Mouse (Mus musculus) midbrain, embryonic 15.5 days (tissue): ENCODE data around the gene Mefv. TPM values are rescaled to one million over a fixed set of nuclear protein-coding genes. Genes with fewer than 3 reads are reported as not detected.
"Not testable (repeated sequence)": the region's sequence is repeated elsewhere in the genome, so short reads cannot be mapped to it uniquely, and the experiment has no call there.

Source experiments
- ATAC-seq: fragments of 200-750 bp; cut with Nextera tagmentation; replicated peaks from 2 replicates; pipeline ENCODE4 v1.8.0; 2017; ENCODE audit warnings: moderate TSS enrichment
- H3K27ac ChIP-seq: fragments of 300-500 bp; sonication (generic); 2 replicates; pipeline ENCODE4 v1.5.1; 2015; ENCODE audit warnings: mild to moderate bottlenecking, inconsistent platforms
- H3K27me3 ChIP-seq: fragments of 300-500 bp; sonication (generic); replicated peaks from 2 replicates; pipeline ENCODE4 v1.6.1; 2015; ENCODE audit warnings: inconsistent platforms
- H3K36me3 ChIP-seq: fragments of 300-500 bp; sonication (generic); replicated peaks from 2 replicates; pipeline ENCODE4 v1.6.1; 2015; ENCODE audit warnings: inconsistent platforms
- H3K4me1 ChIP-seq: fragments of 300-500 bp; sonication (generic); 2 replicates; pipeline ENCODE4 v1.6.1; 2015; ENCODE audit warnings: inconsistent platforms
- H3K4me2 ChIP-seq: fragments of 300-500 bp; sonication (generic); 2 replicates; pipeline ENCODE4 v1.6.1; 2015; ENCODE audit warnings: inconsistent platforms, mild to moderate bottlenecking, moderate library complexity
- H3K4me3 ChIP-seq: fragments of 300-500 bp; sonication (generic); 2 replicates; pipeline ENCODE4 v1.5.1; 2015; ENCODE audit warnings: mild to moderate bottlenecking, inconsistent platforms
- H3K9ac ChIP-seq: fragments of 300-500 bp; sonication (generic); 2 replicates; pipeline ENCODE4 v1.6.1; 2015; ENCODE audit warnings: mild to moderate bottlenecking, inconsistent platforms
- H3K9me3 ChIP-seq: fragments of 300-500 bp; sonication (generic); 2 replicates; pipeline ENCODE4 v1.6.1; 2016; ENCODE audit warnings: inconsistent platforms
- WGBS: fragments of 180-500 bp; shearing (Covaris S2); methylation state at CpG from one replicate; pipeline ENCODE4 v1.1.7; 2015; ENCODE audit warnings: mixed read lengths; 5-methylcytosine and 5-hydroxymethylcytosine counted together
- polyA plus RNA-seq: library from polyadenylated mRNA; unstranded; fragments of >200 nt; fragmentation: Nextera tagmentation; extraction: Ambion mirVana; gene quantifications from 2 replicates; pipeline ENCODE4 v1.2.1, GENCODE M21; 2015

The Mefv gene
- polyA plus RNA-seq, 1 experiment from 2014 or later, result not detected

DNA sequence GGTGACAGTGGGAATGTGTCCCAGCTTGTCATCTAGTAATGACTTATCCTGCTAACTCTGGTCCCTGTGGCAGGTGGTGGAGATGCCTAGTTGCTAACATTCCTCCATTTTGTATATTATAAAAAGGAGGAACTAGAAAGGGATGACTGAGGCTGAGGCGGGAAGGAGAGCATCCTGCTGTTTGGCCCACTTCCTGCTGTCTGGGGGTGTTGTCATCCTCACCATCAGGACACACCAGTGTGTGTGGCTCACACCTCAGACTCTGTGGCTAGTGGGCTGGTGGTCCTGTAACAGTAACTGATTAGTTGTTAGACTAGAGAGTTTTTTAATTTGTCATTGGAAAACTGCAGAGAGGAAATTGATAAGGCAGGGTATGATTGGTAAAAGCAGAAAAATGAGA lies 17.0 kb downstream of the Mefv start:
- 83% methylated on average over 1 of the region's 1 CpGs for whole genome bisulfite sequencing
- Histone ChIP-seq H3K4me3 (no peak overlapping the region), H3K27me3 (no peaks in the 10 kb centered on the region), H3K4me1 (no peaks in the 10 kb centered on the region), H3K9me3 (no peaks in the 10 kb centered on the region), H3K9ac (no peak overlapping the region), H3K36me3 (no peaks in the 10 kb centered on the region), H3K4me2 (no peak overlapping the region), H3K27ac (no peak overlapping the region)
- ATAC-seq, result no peak

DNA sequence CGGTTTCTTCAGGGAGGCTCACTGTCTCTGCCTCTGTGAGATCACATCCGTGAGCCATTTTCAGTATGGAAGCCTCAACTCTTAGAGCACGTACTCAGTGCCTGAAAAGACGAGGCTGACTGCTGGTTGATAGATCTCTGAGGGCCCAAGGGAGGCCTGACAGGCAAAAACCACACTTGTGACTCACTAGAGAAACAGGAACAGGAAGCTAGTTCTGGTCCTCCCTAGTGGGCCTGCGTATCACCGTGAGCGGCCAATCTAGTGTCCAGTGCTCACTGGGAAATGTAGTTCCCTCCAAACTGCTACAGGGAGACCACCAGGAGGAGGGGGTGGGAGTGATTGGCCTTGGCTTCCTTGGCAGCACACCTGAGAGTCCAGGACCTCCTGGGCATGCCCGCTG lies 18.6 kb downstream of the Mefv start:
- Histone ChIP-seq H3K4me1 (no peaks in the 10 kb centered on the region), H3K4me3 (no peak overlapping the region), H3K9ac (no peak overlapping the region), H3K9me3 (no peaks in the 10 kb centered on the region), H3K27me3 (no peaks in the 10 kb centered on the region), H3K36me3 (no peaks in the 10 kb centered on the region), H3K27ac (no peak overlapping the region), H3K4me2 (no peak overlapping the region)
- 86% methylated on average over 8 of the region's 8 CpGs for WGBS
- ATAC-seq, result no peak

DNA sequence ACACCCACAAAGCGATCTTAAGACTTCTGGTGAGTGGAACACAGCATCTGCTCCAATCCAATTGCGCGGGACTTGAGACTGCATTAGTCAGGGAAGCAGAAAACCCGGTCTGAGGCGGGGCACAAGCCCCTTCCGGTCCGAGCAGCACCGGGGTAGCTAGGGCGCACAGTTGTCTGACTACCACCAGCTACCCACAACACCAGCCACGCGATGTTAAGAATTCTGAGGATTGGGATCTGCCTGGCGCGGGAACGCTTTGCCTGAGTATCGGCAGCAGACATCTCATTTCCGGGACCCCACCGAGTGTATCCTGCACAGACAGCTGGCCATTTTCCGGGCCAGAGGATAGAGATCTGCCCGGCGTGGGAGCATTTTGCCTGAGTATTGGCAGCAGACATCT lies 28.3 kb downstream of the Mefv start:
- H3K9ac ChIP-seq, H3K4me3 ChIP-seq, H3K27me3 ChIP-seq, H3K36me3 ChIP-seq, H3K9me3 ChIP-seq, H3K4me2 ChIP-seq, H3K4me1 ChIP-seq, ATAC-seq, H3K27ac ChIP-seq: not testable (repeated sequence)
- 57% methylated on average over 20 of the region's 20 CpGs for WGBS

Other genes with a start within 250 kb of the Mefv start
- gene Olfr161, start 127.1 kb downstream of the Mefv start, polyA plus RNA-seq, result not detected in 2 replicates
- 55.8 and 61.4 TPM in 2 replicates for gene Zfp263, start 26.0 kb upstream of the Mefv start, polyA plus RNA-seq
- gene Olfr15, start 112.8 kb upstream of the Mefv start, polyA plus RNA-seq, result not detected in 2 replicates
- gene Zfp174, start 129.2 kb upstream of the Mefv start, polyA plus RNA-seq, result 3.0 and 3.6 TPM in 2 replicates
- 106 and 107 TPM in 2 replicates for gene Naa60, start 154.3 kb upstream of the Mefv start, polyA plus RNA-seq
- gene Zfp597, start 166.5 kb upstream of the Mefv start, polyA plus RNA-seq, result 19.0 and 19.2 TPM in 2 replicates
- gene Gm20695, start 166.6 kb upstream of the Mefv start, polyA plus RNA-seq, result 1.0 and 2.9 TPM in 2 replicates
- gene 1700037C18Rik, start 190.6 kb upstream of the Mefv start, polyA plus RNA-seq, result 13.6 and 15.0 TPM in 2 replicates
- 37.1 and 39.5 TPM in 2 replicates for gene Cluap1, start 190.7 kb upstream of the Mefv start, polyA plus RNA-seq